Mouse (Mus musculus) CD4-positive, CD25-positive, alpha-beta regulatory T cell, adult 4 months (primary cell): ENCODE data around the gene Hmcn2. TPM values are rescaled to one million over a fixed set of nuclear protein-coding genes. Genes with fewer than 3 reads are reported as not detected.

ENCODE experiments used
- ATAC-seq: one replicate; pipeline ENCODE4 v1.8.0; 2017
- polyA plus RNA-seq, 2 experiments: library from polyadenylated mRNA; unstranded; fragments of 100-300 nt; shearing (Covaris generic); gene quantifications; one replicate each; pipeline ENCODE4 v1.2.1; 2017

Hmcn2 gene
- polyA plus RNA-seq, 2 experiments from 2014 or later = 0.36 to 0.48 TPM

DNA sequence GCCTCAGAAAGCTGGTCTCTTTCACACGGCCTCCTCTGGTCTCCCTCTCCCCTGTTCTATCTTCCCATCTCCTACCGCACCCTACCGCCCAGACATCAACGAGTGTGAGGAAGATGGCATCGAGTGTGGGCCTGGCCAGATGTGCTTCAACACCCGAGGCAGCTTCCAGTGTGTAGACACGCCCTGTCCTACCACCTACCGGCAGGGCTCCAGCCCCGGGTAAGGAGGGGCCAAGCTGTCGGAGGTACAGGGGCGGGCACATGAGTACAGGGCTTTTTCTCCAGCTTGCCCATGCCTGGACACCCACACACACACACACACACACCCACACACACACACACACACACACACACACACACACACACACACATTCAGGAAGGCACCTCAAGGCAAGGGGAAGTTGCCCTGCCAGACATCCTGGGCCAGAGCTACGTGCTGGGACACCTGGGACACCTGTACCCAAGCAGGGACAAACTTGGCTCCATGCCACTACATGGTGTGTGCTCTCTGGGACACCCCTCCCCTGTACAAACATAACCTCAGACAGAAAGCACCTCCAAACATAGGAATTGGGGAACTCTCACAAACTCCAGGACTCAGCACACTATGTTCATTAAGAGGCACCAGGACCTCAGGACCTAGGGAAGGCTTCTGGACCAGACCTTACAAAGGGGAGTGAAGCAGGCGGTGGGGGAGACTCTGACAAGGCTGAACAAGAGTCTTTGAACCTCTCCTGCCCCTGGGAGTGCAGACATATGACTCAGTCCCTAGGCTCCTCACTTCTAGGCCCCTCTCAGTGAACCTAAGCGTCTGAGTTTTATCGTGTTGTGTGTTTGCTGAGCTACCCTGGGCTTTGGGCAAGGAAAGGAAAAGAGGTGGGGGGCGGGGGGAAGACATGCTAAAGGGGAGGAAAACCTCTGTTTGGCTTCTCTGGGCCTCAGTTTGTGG, 145.0 kb downstream of the Hmcn2 start:
- ATAC-seq = peak; percentile 2

DNA sequence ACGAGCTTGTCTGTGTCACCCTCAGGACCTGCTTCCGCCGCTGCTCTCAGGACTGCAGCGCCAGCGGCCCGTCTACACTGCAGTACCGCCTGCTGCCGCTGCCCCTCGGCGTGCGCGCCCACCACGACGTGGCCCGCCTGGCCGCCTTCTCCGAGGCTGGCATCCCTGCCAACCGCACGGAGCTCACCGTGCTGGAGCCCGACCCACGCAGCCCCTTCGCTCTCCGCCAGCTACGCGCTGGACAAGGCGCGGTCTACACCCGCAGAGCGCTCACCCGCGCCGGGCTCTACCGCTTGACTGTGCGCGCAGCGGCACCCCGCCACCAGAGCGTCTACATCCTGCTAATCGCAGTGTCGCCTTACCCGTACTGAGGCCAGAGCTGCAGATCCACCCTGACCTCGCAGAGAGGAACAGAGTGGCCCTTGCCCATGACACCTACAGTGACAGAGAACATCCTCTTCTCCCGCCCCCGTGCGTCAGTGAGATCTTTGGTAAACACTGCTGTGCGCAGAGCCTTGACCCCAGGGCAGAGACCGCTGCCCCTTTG, 145.9 kb downstream of the Hmcn2 start:
- ATAC-seq = peak; percentile 68

DNA sequence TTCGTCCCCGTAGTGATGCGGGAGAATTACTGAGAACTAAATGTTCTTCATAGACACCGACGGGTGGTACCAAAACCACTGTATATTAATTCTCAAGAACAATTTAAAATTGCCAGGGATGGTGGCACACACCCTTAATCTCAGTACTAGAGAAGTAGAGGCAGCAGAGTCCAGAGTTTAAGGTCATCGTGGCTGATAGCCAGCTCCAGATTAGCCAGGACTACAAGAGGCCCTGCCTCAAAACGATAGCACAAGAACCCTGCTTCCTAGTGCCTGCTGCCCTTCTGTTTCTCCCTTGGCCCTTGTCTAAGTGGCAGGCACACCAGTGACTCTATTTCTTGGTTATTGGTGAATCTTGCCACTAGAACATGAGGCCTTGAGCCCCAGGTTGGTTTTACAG, 146.7 kb downstream of the Hmcn2 start:
- ATAC-seq = no peak

DNA sequence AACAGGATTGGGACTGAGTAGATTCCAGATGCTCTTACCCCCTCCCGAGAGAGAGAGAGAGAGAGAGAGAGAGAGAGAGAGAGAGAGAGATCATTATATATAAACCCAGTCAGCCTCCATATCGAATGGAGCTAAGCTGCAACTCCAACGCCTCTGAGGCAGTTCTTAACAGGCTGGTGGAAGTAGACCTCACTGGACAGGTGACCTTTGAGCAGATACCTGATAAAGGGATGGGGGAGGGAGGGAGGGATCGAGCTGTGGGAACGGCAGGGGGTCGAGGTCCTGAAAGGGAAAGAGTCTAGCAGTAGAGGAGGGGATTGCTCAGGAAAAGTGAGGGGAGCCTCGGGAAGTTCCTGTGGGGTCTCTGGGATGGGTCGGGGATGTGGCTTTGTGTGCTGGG, 147.8 kb downstream of the Hmcn2 start:
- ATAC-seq = no peak

DNA sequence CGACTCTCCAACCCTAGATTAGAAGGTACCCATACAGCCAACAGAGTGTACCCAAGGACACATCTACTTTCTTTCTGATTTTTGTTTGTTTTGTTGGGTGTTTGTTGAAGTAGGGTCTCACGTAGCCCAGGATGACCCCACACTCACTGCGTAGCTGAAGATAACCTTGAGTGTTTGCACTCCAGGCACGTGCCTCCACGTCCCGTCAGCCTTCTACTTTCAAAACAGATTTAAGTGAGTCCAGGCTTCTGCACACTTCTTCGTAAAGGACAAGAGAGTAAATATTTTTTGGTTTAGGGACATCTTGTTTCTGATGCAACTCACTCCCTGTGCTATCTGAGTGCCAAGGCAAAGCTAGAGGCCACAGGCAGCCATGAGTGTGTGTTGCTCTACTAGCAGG, 149.0 kb downstream of the Hmcn2 start:
- ATAC-seq = no peak

DNA sequence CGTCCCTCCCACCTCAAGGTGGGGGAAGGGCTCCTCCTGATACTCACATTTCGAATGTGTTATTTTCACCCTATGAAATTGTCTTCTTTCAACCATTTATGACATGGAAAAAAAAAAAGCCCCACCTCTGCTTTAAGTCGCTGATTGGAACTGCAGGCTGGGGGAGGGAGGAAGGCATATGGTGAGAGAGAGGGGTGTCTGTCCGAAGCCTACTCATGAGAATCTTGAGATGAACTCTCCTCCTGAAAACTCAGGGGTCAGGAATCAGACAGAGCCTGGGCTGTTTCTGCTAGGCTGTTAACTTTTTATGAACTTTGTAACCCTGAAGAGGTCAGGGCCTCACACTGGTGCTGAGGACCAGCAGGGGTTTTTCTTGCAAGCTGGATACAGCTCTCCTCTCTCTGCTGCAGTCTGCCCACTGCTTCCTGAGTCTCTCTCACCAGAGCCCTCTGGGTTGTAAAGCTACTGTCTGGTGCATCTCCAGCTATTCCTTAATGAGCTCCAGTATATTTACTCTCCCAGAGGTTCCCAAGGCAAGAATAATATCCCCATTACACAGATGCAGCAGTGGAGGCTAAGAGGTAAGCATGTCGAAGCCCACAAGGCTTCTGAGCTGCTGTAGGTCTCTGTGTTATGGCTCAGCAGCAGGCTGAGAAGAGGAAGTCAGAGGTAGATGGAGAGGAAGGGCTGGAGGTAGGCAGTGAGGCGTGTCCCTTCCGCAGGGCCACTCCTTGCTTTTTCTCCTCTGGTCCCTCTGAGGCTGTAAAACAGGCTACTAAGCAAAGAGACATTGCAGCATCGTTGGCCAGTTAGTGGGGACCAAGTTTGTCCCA, 149.7 kb downstream of the Hmcn2 start:
- ATAC-seq = peak; percentile 38

DNA sequence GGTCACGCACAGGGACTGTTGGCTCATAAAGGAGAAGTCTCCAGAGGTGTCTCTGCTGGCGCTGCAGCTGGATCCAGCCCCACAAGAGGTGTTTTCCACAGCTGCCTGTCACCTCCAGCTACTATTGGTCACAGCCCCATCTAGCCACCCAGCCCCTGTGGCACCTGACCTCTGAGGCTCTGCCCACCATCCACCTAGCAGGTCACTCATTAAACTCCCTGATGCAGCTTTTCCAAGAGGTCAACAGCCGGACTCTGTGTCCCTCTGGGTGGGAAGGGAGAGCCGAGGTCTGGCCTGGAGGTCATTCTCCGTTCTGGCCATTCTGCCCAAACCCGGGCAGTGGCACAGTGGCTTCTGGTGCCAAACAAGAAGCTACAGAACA, 150.3 kb downstream of the Hmcn2 start:
- ATAC-seq = no peak

DNA sequence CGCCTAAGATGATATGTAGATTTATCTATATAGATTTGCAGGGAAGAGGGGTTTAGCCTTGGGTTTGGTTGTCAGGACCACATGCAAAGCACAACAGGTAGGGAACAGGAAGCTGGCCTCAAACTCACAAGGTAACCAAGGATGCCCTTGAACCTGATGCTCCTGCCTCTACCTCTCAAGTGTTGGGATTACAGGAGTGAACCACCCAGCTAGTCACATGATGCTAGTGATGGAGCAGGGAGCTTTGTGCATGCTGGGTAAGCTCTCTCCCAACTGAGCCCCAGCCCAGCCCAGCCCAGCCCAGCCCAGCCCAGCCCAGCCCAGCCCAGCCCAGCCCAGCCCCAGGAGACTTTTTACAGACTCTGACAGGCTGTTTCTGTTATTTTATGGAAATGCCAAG, 153.2 kb downstream of the Hmcn2 start:
- ATAC-seq = no peak

DNA sequence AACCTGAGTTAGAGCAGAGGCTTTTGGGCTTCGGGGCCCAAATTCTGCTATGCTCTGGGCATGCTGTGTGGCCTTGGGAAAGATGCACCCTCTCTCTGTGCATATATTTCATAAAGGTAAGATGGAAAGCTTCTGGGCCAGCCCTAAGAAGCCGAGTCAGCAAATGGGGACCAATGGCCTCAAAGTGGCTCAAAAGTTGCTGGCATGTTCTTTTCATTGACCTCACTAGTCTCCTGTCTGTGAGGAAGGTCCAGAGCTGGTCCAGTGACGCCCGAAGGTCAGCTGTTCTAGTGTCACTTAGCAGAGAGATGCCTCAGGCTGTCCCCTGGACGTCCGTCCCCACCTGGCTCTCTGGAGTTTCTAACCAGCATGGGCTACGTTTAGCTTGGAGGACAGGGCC, 154.6 kb downstream of the Hmcn2 start:
- no peak for ATAC-seq

DNA sequence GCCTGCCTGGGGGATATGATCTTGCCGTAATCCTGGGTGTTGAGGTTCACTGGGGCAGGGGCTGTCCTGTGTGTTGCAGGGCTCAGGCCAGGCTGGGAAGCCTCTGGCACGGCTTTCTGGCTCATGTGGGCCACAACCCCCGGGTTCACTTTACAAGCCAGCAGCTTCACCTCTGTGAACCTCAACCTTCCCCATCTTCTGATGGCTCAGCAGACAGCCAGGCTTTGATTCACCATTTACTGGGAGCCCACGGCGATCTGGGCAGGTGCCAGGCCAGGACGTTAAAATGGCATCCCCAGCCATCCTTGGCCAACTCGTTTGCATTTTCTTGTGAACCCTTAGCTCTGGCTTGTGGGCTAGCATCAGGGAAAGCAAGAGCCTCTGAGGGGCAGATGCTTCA, 155.3 kb downstream of the Hmcn2 start:
- ATAC-seq = no peak

DNA sequence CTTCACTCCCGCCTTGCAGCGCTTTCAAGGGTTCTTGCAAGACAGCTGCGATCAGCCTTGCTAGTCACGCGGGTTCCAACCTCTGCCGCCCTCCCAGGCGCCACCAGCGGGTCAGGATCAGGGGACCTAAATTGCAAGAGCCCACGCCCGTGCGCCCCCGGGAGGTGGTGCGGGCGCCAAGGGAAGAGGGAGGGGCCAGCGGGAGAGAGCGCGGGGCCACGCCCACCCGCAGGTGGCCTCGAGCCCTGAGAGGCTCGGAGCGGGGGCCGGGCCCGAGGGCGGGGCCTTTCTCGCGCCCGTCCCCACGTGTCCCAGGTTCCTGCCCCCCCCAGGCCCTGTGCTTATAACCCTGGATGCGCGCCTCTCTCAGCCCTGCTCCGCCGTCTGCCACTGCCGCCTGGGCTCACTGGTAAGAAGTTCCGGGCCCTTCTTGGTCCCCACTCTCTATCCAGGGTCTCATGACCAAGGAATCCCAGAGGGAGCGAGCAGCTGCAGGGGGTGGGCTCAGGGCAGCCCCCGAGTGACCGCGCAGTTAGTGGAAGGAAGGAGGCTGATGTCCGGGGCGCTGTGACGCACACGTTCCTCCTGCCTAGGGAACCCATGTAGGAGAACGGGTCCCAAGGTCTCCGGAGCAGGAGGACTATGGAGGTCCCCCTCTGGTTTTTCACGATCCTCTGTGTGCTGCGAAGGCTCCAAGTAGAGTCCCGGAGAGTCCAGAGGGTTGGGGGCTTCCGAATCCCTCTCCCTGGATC, 155.9 kb downstream of the Hmcn2 start, which contains the start of gene Ass1:
Gene Ass1 (plus strand): TSS at position 277 of the 752 bp plus-strand sequence.
- peak; percentile 89 for ATAC-seq

DNA sequence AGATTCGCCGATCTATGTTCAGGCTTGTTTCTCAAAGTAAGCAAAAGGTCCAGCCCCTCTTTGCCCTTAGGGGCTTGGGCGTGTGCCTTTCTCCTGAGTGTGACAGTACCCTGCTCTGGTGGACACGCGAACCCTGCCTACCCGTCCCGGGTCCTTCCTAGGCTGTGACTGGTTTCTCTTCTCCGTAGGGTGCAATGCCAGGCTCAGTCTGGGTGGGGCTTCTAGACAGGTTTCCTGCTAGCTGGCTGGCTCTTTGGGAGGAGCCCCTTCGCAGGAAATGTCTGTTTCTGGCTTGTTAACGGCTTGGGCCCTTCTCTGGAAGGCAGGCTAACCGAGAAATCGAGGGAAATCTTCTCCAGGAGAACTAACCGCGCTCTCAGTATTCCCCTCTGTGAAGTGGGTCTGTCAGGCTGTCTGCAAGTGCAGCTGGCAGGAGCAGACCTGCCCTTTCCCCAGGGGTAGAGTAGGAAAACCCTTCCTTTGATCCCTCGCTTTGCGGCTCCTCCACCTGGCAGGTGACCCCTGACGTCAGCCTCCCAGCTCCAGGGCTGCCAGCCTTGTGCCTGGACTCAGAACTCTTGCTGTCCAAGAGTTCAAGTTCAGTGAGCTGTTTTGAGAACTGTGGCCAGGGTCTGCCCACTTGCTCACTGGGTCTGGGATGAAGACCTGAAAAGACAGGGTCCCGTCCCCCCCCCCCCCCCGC, 156.6 kb downstream of the Hmcn2 start:
- peak; percentile 66 for ATAC-seq

DNA sequence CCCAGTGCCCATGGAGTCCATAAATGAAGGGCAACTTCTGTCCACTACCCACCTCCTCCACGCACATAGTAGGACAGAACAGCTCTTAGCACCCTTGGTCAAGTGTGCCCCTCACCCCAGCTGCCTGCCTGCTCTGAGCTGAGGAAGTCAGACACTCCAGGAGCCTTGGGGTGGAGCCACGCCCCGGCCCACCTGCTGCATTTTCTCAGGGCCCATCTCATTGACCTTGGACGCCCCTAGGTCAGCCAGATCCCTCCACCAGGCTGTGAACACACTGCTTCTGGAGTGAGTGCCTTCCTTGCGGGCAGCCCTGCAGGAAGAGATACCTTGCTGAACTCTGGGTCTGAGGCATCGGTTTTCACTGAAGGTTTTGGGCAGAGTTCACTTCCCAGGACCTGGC, 157.4 kb downstream of the Hmcn2 start:
- no peak for ATAC-seq

DNA sequence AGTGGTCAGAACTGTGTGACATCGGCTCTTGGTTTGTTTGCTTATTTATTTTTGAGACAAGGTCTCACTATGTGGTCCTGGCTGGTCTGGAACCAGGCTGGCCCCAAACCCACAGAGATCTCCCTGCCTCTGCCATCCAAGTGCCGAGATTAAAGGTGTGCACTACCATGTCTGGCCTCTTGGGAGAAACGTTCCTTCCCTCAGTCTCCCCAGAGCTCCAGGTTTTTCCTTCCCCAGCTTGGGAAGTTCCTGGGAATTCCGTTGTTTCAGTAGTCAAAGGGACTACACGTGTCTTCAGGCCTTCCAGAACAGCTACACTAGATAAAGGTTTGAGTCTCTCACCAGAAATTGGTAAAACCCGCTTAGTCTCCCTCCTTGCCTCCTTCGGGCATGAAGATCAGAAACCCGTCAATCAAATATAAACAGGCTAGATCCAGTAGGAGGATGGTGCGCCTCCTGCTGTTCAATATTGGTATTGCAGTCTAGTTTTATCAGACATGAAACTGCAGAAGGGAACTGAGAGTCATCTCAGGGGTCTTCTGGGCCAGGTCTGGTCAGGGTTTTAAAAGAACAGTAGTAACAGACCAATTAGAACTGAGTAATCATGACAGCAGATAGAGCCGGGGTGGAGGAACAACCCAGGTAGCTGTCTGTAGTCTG, 158.3 kb downstream of the Hmcn2 start:
- peak; percentile 24 for ATAC-seq

DNA sequence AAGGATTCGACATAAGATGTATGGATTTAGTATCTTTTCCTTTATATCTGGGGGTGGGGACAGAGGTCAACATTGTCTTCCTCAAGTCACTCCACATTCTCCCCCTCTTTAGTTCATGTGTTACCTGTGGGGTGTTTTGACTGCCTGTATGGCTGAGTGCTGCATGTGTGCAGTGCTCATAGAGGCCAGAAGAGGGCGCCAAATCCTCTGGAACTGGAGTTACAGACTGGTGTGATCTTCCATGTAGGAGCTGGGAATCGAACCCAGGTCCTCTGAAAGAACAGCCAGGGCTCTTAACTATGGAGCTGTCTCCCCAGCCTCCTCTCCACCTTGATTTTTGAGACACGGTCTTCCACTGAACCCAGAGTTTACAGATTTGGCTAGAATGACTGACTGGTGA, 159.7 kb downstream of the Hmcn2 start:
- no peak for ATAC-seq

DNA sequence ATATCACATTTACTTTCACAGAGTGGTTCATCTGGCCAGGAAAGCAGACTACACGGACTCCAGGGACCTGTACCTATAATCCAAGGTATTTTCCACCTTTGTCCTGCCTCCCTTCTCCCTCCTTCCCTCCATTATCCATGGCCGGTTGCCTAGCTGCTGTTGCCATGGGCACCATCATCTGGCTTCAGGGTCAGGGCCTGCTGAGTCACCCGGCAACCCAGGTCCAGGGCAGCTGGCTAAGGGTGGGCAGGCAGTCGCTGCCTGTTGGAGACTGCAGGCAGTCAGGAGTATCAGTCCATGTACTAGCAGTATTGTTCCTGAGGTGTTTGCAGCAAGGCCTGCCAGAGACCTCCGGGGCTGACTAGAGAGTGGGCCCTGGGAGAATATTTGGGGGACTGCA, 160.5 kb downstream of the Hmcn2 start:
- ATAC-seq = no peak

DNA sequence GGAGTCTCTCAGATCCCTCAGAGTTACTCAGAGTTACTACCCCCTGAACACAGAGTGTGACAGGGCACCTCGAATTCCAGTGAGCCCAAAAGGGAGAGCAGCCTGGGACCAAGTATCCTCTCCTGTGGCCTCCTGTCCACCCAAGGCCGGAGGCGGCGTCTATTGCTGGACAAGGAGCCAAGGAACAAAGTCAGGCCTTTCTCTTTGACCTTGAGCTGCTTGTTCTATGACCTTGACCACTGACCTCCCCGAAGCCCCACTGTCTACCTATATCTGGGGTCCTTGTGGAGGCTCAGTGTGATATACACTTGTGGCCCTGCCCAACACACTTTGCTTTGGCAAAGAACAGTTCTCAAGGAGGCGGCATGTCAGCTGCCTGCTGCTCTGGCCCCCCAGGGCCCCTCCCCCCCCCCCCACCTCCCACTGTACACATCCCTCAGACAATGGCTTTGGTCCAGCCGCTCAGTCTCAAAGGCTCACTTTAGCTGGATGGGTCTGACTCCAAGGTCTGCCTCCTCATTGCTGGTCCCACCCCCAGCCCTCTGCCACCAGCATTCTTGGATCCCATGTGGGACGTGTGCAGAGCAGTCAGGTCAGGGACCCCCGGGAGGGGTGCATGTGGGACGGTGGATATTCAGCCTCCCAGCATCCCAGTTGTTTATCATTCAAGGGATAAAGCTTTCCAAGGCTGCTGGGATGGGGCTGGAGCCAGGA, 162.0 kb downstream of the Hmcn2 start:
- ATAC-seq = no peak

DNA sequence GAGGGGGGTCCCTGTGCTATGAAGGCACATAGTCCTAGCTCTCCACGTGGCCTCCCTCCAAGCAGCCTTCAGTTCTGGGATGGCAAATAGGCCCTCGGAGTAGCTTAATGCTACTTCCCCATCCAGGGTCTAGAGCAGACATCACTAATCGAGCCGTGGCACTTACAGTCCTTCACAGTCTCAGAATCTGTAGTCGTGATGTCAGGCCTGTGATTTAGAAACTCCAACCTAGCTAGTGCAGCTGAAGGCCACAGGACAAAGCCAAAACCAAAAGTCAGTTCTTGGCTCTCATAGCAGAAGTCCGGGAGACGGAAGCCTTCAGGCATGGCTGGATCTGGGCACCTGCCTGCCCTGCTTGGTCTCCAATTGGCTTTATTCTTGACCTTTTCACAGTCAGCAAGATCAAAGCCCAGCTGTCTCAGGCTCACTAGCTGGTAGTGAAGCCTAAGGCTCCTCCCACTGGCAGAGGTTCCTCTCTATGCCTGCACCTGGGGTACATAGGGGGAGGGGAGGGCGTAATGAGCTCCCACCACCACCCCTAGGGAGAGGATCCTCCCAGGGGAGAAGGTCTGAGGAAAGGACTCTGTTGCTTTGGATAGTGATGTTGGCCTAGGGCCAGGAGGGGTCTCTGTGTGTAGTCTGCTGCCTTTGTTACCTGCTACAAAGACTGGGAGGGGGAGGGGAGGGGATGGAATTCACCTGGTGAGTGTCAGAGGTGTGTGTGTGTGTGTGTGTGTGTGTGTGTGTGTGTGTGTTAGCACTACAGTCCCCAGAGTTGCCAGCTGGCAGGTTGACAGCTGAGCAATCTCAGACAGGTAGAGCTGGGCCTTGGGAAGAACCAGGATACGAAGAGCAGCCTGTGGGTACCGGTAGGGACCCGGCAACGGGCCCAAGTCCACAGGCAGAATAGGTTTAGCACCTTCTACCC, 163.3 kb downstream of the Hmcn2 start:
- ATAC-seq = no peak

DNA sequence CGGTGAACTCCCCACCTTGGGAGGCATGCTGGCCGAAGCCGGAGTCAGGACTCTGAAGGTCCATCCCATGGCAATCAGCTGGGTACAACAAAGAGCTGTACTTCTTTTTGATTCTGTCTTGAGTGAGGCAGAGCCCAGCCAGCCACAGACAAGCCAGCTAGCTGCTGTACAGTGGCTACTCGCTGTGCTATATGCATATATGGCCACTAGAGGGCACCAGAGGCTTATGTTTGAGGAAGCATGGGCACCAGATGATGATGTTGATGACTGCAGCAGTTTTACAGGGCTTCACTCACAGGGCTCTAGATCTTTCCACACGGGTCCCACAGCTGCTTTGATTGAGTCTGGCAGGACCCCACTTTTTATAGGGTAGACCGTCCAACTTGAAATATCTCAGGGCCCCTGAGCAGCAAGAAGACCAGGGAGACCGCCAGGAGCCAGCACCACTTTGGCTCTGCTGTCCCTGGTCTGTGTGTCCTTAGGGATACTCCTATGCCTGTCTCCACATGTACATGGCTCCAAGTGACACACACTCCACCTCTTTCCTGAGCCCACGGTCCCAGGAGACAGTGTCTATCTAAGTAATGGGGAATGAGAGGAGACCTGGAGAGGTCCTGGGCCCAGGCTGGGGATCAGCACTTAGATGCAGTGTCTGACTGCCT, 168.8 kb downstream of the Hmcn2 start:
- peak; percentile 93 for ATAC-seq
